Mouse (Mus musculus): ENCODE measurements around the gene Rccd1. TPM values are rescaled to one million over a fixed set of nuclear protein-coding genes. Genes with fewer than 3 reads are reported as not detected.

Gene Rccd1
- polyA plus RNA-seq, 2 experiments = 1.6 to 6.6 TPM

DNA sequence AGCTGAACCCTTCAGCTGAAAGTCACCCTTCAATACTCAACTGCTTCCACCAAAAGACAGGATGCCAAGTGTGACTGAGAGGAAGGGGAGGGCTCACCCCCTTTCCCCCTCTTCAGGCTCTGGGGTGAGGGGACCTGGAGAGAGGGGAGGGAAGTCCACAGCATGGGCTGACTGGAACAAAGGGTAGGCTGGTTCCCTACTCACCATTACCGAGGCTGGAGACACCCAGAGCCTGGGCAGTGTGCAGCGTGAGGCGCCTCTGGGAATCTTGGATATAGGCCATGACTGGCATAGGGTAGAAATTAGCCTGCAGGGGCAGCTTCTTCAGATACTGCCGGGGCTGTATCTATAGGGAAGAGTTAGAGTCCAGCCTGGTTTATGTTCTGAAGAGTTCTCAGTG, 33.8 kb upstream of the Rccd1 start:
- no peak overlapping the region for H3K27ac ChIP-seq
- no peak overlapping the region for H3K9ac ChIP-seq (replicated peaks)
- no peak for TF ChIP-seq CTCF (IDR thresholded peaks at IDR 0.05; ENCODE audit: low read depth)
- no peak for TF ChIP-seq EP300 (IDR thresholded peaks at IDR 0.05; ENCODE audit: low read depth)
- no peak overlapping the region for H3K4me3 ChIP-seq (ENCODE audit: insufficient read depth in 1 of 2, low read depth in 2 of 2, low read length in 2 of 2)
- no peaks in the 10 kb centered on the region for H3K4me1 ChIP-seq (replicated peaks; ENCODE audit: control insufficient read depth in 2 of 2, insufficient read depth in 2 of 2, low read length in 1 of 2)
- H3K36me3 ChIP-seq (replicated peaks; ENCODE audit: control insufficient read depth, insufficient read depth, low read depth) = no peaks in the 10 kb centered on the region
- H3K27me3 ChIP-seq (ENCODE audit: control insufficient read depth, insufficient read depth, low read length) = no peaks in the 10 kb centered on the region
- DNase-seq (ENCODE audit: low read depth in 3 of 3, low spot score in 3 of 3) (no peak), ATAC-seq (ENCODE audit: insufficient read depth) (no peak)
- H3K9me3 ChIP-seq (ENCODE audit: control insufficient read depth, low read length) = no peaks in the 10 kb centered on the region
- WGBS (ENCODE audit: insufficient replicate concordance) = 73% methylated on average over 4 of the region's 4 CpGs
- H3K4me2 ChIP-seq (ENCODE audit: low read depth) = no peak overlapping the region

DNA sequence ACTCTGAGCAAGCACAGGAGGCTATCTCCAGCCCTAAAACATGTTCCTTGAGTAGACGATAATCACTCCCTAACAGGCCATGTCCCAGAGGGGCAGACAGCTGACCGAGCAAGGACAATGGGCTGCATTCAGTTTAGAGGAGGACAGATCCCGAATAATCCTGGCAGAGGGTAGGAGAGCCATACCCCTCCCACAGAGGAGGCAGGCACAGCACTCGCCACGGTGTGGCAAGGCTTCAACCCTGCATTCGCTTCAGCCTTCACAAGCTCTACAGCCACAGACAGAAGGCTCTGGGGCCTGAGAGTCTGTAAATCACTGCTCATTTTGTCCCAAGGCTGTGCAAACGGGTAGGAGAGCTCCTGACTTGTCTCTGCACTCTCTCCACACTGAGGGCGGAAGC, 32.9 kb upstream of the Rccd1 start:
- no peaks in the 10 kb centered on the region for H3K4me1 ChIP-seq (replicated peaks; ENCODE audit: control insufficient read depth in 2 of 2, insufficient read depth in 2 of 2, low read length in 1 of 2)
- DNase-seq (ENCODE audit: low read depth in 3 of 3, low spot score in 3 of 3) (no peak), ATAC-seq (ENCODE audit: insufficient read depth) (no peak)
- no peak for TF ChIP-seq CTCF (IDR thresholded peaks at IDR 0.05; ENCODE audit: low read depth)
- no peak for TF ChIP-seq EP300 (IDR thresholded peaks at IDR 0.05; ENCODE audit: low read depth)
- no peaks in the 10 kb centered on the region for H3K9me3 ChIP-seq (ENCODE audit: control insufficient read depth, low read length)
- H3K27ac ChIP-seq = no peak overlapping the region
- H3K4me3 ChIP-seq (ENCODE audit: insufficient read depth in 1 of 2, low read depth in 2 of 2, low read length in 2 of 2) = no peak overlapping the region
- no peak overlapping the region for H3K4me2 ChIP-seq (ENCODE audit: low read depth)
- WGBS (ENCODE audit: insufficient replicate concordance) = 66% methylated on average over 8 of the region's 8 CpGs
- H3K27me3 ChIP-seq (ENCODE audit: control insufficient read depth, insufficient read depth, low read length) = no peaks in the 10 kb centered on the region
- H3K9ac ChIP-seq (replicated peaks) = no peak overlapping the region
- no peaks in the 10 kb centered on the region for H3K36me3 ChIP-seq (replicated peaks; ENCODE audit: control insufficient read depth, insufficient read depth, low read depth)

DNA sequence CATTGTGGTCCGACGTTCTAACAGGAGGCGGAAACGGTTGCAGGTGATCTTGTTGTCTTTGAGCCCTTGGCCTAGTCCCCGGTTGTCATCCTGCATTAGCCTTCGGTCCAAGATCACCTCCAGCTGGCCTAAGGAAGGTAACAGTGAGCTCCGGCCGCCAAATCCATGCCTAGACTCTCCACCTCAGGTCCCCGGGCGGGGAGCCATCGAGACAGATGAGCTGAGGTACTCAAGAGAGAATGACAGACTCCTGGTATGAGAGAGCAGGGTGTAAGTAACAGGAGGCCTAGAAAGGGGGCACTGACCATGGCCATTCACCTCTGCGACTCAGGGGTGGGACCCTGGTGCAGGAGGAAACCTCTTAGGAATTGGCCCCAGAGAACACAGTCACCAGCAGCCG, 32.1 kb upstream of the Rccd1 start:
- Histone ChIP-seq H3K4me3 (ENCODE audit: insufficient read depth in 1 of 2, low read depth in 2 of 2, low read length in 2 of 2) (no peak overlapping the region), H3K9me3 (ENCODE audit: control insufficient read depth, low read length) (no peaks in the 10 kb centered on the region), H3K36me3 (replicated peaks; ENCODE audit: control insufficient read depth, insufficient read depth, low read depth) (no peaks in the 10 kb centered on the region), H3K4me2 (ENCODE audit: low read depth) (no peak overlapping the region), H3K27ac (no peak overlapping the region), H3K4me1 (replicated peaks; ENCODE audit: control insufficient read depth in 2 of 2, insufficient read depth in 2 of 2, low read length in 1 of 2) (no peaks in the 10 kb centered on the region), H3K9ac (replicated peaks) (no peak overlapping the region), H3K27me3 (ENCODE audit: control insufficient read depth, insufficient read depth, low read length) (no peaks in the 10 kb centered on the region)
- no peak for DNase-seq (ENCODE audit: low read depth in 3 of 3, low spot score in 3 of 3)
- 82% methylated on average over 13 of the region's 13 CpGs for WGBS (ENCODE audit: insufficient replicate concordance)
- ATAC-seq (ENCODE audit: insufficient read depth) = no peak
- TF ChIP-seq EP300 (IDR thresholded peaks at IDR 0.05; ENCODE audit: low read depth) = no peak
- TF ChIP-seq CTCF (IDR thresholded peaks at IDR 0.05; ENCODE audit: low read depth) = no peak

DNA sequence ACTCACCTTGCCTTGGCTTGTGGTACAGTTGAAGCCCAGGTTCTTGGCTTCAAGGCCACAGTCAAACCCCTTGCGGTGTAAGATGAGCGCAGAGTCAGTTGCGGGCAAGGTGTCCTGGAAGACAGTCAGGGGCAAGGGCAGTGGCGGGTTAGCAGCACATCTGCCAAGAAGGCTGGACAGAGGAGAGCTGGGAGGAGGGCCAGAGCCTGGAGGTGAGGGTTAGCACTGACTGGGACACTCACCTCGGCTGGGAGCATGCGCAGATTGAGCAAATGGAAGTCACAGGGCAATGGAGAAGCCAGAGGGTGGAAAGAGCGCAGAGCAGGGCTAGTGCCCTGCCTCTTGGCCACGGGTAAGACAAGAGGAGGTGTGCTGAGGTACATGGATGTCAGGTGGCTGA, 28.7 kb upstream of the Rccd1 start:
- no peak for TF ChIP-seq EP300 (IDR thresholded peaks at IDR 0.05; ENCODE audit: low read depth)
- TF ChIP-seq CTCF (IDR thresholded peaks at IDR 0.05; ENCODE audit: low read depth) = no peak
- H3K27me3 ChIP-seq (ENCODE audit: control insufficient read depth, insufficient read depth, low read length) = no peaks in the 10 kb centered on the region
- DNase-seq (ENCODE audit: low read depth in 3 of 3, low spot score in 3 of 3) (no peak), ATAC-seq (ENCODE audit: insufficient read depth) (no peak)
- no peaks in the 10 kb centered on the region for H3K36me3 ChIP-seq (replicated peaks; ENCODE audit: control insufficient read depth, insufficient read depth, low read depth)
- no peak overlapping the region for H3K9ac ChIP-seq (replicated peaks)
- no peak overlapping the region for H3K4me3 ChIP-seq (ENCODE audit: insufficient read depth in 1 of 2, low read depth in 2 of 2, low read length in 2 of 2)
- H3K27ac ChIP-seq = no peak overlapping the region
- H3K9me3 ChIP-seq (ENCODE audit: control insufficient read depth, low read length) = no peaks in the 10 kb centered on the region
- H3K4me2 ChIP-seq (ENCODE audit: low read depth) = no peak overlapping the region
- 81% methylated on average over 8 of the region's 8 CpGs for WGBS (ENCODE audit: insufficient replicate concordance)
- peaks cover 4 to 5% of the 10 kb centered on the region in 2 experiments; a peak in 3 of 4 replicates for H3K4me1 ChIP-seq (replicated peaks; ENCODE audit: control insufficient read depth in 2 of 2, insufficient read depth in 2 of 2, low read length in 1 of 2)

DNA sequence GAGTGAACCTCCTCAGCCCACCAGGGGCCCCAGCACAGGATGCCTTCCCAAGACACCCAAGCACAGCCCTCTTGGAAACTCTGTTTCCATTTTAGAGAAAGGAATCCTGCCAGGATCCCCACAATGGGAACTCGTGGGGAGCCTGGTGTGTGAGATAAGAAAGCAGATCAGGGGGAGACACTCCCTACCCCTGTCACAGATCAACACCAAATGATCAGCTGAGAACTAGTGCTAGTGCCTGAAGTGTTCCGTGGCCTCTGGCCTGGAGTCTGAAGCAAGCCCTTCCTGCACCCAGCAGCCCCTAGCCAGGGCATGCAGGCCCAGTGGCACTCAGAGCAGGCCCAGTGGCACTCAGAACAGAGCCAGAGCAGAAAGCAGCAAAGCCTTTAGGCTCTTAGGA, 26.6 kb upstream of the Rccd1 start:
- H3K27ac ChIP-seq = no peak overlapping the region

More for the DNA sequence above, 26.6 kb upstream of the Rccd1 start:
- WGBS (ENCODE audit: insufficient replicate concordance) = 12% methylated on average over 2 of the region's 2 CpGs
- Histone ChIP-seq H3K9ac (replicated peaks) (no peak overlapping the region; the same call in 1 of the 2 replicates), H3K9me3 (ENCODE audit: control insufficient read depth, low read length) (no peaks in the 10 kb centered on the region), H3K4me2 (ENCODE audit: low read depth) (no peak overlapping the region), H3K27me3 (ENCODE audit: control insufficient read depth, insufficient read depth, low read length) (no peaks in the 10 kb centered on the region), H3K4me3 (ENCODE audit: insufficient read depth in 1 of 2, low read depth in 2 of 2, low read length in 2 of 2) (no peak overlapping the region), H3K36me3 (replicated peaks; ENCODE audit: control insufficient read depth, insufficient read depth, low read depth) (no peaks in the 10 kb centered on the region), H3K4me1 (replicated peaks; ENCODE audit: control insufficient read depth in 2 of 2, insufficient read depth in 2 of 2, low read length in 1 of 2) (peaks cover 4 to 13% of the 10 kb centered on the region in 2 experiments; a peak in 3 of 4 replicates)
- ATAC-seq (ENCODE audit: insufficient read depth) (peak; percentile 43; the same call in 1 of the 2 replicates), DNase-seq (ENCODE audit: low read depth in 3 of 3, low spot score in 3 of 3) (no peak)
- TF ChIP-seq CTCF (IDR thresholded peaks at IDR 0.05; ENCODE audit: low read depth) = no peak
- no peak; the same call in 1 of the 2 replicates for TF ChIP-seq EP300 (IDR thresholded peaks at IDR 0.05; ENCODE audit: low read depth)
